ENCODE assay signal across 10 mouse cellular contexts in the genomic region with DNA sequence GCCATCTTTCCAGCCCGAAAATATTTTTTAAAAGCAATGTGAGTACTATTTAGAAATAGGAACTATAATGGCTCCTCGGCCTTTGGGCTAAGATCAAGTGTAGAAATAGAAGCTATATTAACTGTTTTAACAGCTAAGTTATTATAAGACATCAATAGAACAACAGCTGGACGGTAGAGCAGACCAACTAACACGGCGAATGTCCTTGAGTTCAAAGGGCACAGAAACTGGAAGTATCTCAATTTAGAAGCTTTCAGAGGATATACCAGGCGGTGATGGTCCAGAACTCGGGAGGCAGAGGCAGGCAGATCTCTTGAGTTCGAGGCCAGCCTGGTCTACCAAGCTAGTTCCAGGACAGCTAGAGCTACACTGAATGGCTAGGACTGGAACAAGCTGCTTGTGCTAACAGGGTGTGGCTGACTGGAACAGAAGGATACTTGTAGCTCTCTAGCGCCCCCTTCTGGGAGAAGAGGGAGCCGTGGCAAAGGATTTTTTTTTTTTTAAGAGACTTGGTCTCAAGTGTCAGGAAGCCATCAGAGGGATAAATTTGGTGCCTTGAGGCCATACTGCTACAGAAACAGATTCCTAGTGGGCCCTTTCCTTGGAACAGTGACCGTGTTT. TPM values are rescaled to one million over a fixed set of nuclear protein-coding genes. Genes with fewer than 3 reads are reported as not detected.
A peak's percentile ranks its signal among the peaks of the same experiment; 100 is the strongest.
DNase-seq lines count a peak whose midpoint lies in the region; ATAC-seq and TF ChIP-seq lines count a peak whose summit lies in the region.
"Had no signal": no experiment of that assay in that cellular context is flagged by ENCODE, and none has a peak within 500 bp of the region (broad histone marks: within the 10 kb centered on the region; RNA-seq: fewer than 3 reads in every experiment).

No protein-coding gene starts in this region.

- peak; percentile 71 for DNase-seq in intestine, embryonic 14.5 days (ENCODE audit: low spot score)
- peak; percentile 87 for DNase-seq in adipocyte (ENCODE audit: low spot score)
- peak; percentile 67 for DNase-seq in embryo, embryonic 10 days (ENCODE audit: low spot score)
- DNase-seq in heart, postnatal 0 days (ENCODE audit: low spot score): peak; percentile 49
- DNase-seq in left cerebral cortex, adult 2 months (ENCODE audit: extremely low spot score in 1 of 2, low spot score in 2 of 2): peak; percentile 61 to 69
- DNase-seq in spleen, postnatal 36 days (ENCODE audit: low spot score in 2 of 2): peak; percentile 79 to 86

- TF ChIP-seq CTCF in heart, postnatal 0 days (IDR thresholded peaks at IDR 0.05; ENCODE audit: low read depth): peak; percentile 69
- TF ChIP-seq CTCF in left cerebral cortex, adult 2 months (IDR thresholded peaks at IDR 0.05): peak; percentile 84

- WGBS in intestine, embryonic 14.5 days: 75% methylated on average over 11 of the region's 11 CpGs
- 72% methylated on average over 11 of the region's 11 CpGs for WGBS in intestine, embryonic 15.5 days
- WGBS in heart, postnatal 0 days: 75% methylated on average over 11 of the region's 11 CpGs

- H3K9ac ChIP-seq in intestine, embryonic 14.5 days (ENCODE audit: low read length): no peak overlapping the region
- no peak overlapping the region for H3K9ac ChIP-seq in intestine, embryonic 15.5 days
- no peak overlapping the region for H3K9ac ChIP-seq in heart, postnatal 0 days (replicated peaks; ENCODE audit: low read depth, low read length)
- H3K9ac ChIP-seq: embryonic facial prominence, embryonic 12.5 days; neural tube, embryonic 13.5 days had no signal

- no peak for ATAC-seq in intestine, embryonic 14.5 days (replicated peaks; ENCODE audit: low FRiP score, low TSS enrichment, low read depth)
- no peak for ATAC-seq in intestine, embryonic 15.5 days
- ATAC-seq in heart, postnatal 0 days (ENCODE audit: insufficient read depth, low read depth): no peak
- peak; percentile 63 for ATAC-seq in megakaryocyte progenitor cell, adult 5-6 weeks (replicated peaks; ENCODE audit: poor library complexity)

- no peaks in the 10 kb centered on the region for H3K4me1 ChIP-seq in intestine, embryonic 14.5 days (replicated peaks; ENCODE audit: control insufficient read depth, insufficient read depth, low read length)
- no peaks in the 10 kb centered on the region for H3K4me1 ChIP-seq in intestine, embryonic 15.5 days (replicated peaks)
- no peaks in the 10 kb centered on the region for H3K4me1 ChIP-seq in heart, postnatal 0 days (ENCODE audit: control insufficient read depth, insufficient read depth)
- H3K4me1 ChIP-seq: embryonic facial prominence, embryonic 12.5 days had no signal

- no peak overlapping the region for H3K27ac ChIP-seq in intestine, embryonic 14.5 days (ENCODE audit: low read depth)
- no peak overlapping the region for H3K27ac ChIP-seq in intestine, embryonic 15.5 days
- no peak overlapping the region for H3K27ac ChIP-seq in heart, postnatal 0 days (ENCODE audit: low read depth)
- H3K27ac ChIP-seq in left cerebral cortex, adult 2 months: no peak overlapping the region
- H3K27ac ChIP-seq: embryonic facial prominence, embryonic 12.5 days; neural tube, embryonic 13.5 days had no signal

- H3K4me2 ChIP-seq in intestine, embryonic 14.5 days (ENCODE audit: low read length): no peak overlapping the region
- no peak overlapping the region for H3K4me2 ChIP-seq in intestine, embryonic 15.5 days (replicated peaks)
- H3K4me2 ChIP-seq in heart, postnatal 0 days (ENCODE audit: low read depth, low read length): no peak overlapping the region
- H3K4me2 ChIP-seq: embryonic facial prominence, embryonic 12.5 days; neural tube, embryonic 13.5 days had no signal

- H3K4me3 ChIP-seq in intestine, embryonic 14.5 days (ENCODE audit: low read depth, low read length): no peak overlapping the region
- no peak overlapping the region for H3K4me3 ChIP-seq in intestine, embryonic 15.5 days (replicated peaks)
- H3K4me3 ChIP-seq in heart, postnatal 0 days (ENCODE audit: low read depth, low read length): no peak overlapping the region
- no peak overlapping the region for H3K4me3 ChIP-seq in left cerebral cortex, adult 2 months
- H3K4me3 ChIP-seq: embryonic facial prominence, embryonic 12.5 days; neural tube, embryonic 13.5 days had no signal

- peaks cover 24% of the 10 kb centered on the region for H3K36me3 ChIP-seq in intestine, embryonic 14.5 days (ENCODE audit: control insufficient read depth, insufficient read depth, low read length)
- H3K36me3 ChIP-seq in intestine, embryonic 15.5 days: peaks cover 8% of the 10 kb centered on the region; the same call in 1 of the 2 replicates
- H3K36me3 ChIP-seq in heart, postnatal 0 days (replicated peaks; ENCODE audit: control insufficient read depth, insufficient read depth, low read length): peaks cover 28% of the 10 kb centered on the region

- H3K27me3 ChIP-seq in intestine, embryonic 14.5 days (replicated peaks; ENCODE audit: control insufficient read depth, insufficient read depth, low read length): no peaks in the 10 kb centered on the region
- no peaks in the 10 kb centered on the region for H3K27me3 ChIP-seq in intestine, embryonic 15.5 days (replicated peaks)
- H3K27me3 ChIP-seq in heart, postnatal 0 days (ENCODE audit: control insufficient read depth, insufficient read depth, low read length): no peaks in the 10 kb centered on the region
- H3K27me3 ChIP-seq: embryonic facial prominence, embryonic 12.5 days; neural tube, embryonic 13.5 days had no signal

- TF ChIP-seq EP300 in heart, postnatal 0 days (IDR thresholded peaks at IDR 0.05; ENCODE audit: low read depth): no peak

- no peaks in the 10 kb centered on the region for H3K9me3 ChIP-seq in intestine, embryonic 14.5 days (ENCODE audit: control insufficient read depth, low read length)
- H3K9me3 ChIP-seq in intestine, embryonic 15.5 days: no peaks in the 10 kb centered on the region
- no peaks in the 10 kb centered on the region for H3K9me3 ChIP-seq in heart, postnatal 0 days (replicated peaks; ENCODE audit: control insufficient read depth, low read length)
- H3K9me3 ChIP-seq: embryonic facial prominence, embryonic 12.5 days; neural tube, embryonic 13.5 days had no signal

- intact Hi-C loops in left cerebral cortex, adult 2 months (cut with DNase I): loop anchor here (2.0 to 5.0 kb wide), 2 partner anchors 43 to 176 kb away; a partner anchor contains a TSS

RNA-seq across cellular contexts. Expression of a gene that starts 39.9 kb away (rescaled TPM):
- polyA plus RNA-seq in intestine, embryonic 14.5 days (2014; fragmentation: Nextera tagmentation; extraction: Ambion mirVana): 0.26 and 0.38 TPM in 2 replicates
- polyA plus RNA-seq in intestine, embryonic 15.5 days (2015; fragmentation: Nextera tagmentation; extraction: Ambion mirVana): 1.1 and 1.2 TPM in 2 replicates
- not detected in 2 replicates for total RNA-seq in heart, postnatal 0 days (2014; rRNA removed; ENCODE audit: low replicate concordance)
- 0.08 and 0.26 TPM in 2 replicates for polyA plus RNA-seq in heart, postnatal 0 days (2015; fragmentation: Nextera tagmentation; extraction: Ambion mirVana)
- total RNA-seq in left cerebral cortex, adult 2 months (2021): not detected
- total RNA-seq in megakaryocyte progenitor cell, adult 5-6 weeks (2015): 21.6 and 34.9 TPM in 2 replicates
- total RNA-seq in megakaryocyte progenitor cell, adult 5-6 weeks (2017): 22.0 and 22.2 TPM in 2 replicates
- polyA plus RNA-seq: neural tube, embryonic 13.5 days had no signal

Comparison
In these comparisons a context has a peak if more than half of its experiments do, and no peak if none do; other contexts are left out.
1. RNA of a gene that starts 39.9 kb away (total RNA-seq): 21.6 to 34.9 TPM in megakaryocyte progenitor cell, adult 5-6 weeks; not detected in left cerebral cortex, adult 2 months and not detected in heart, postnatal 0 days; every median in the first group is over 10 times any median in the second.
2. Peak in every context shown above with its lines, with median percentiles within 50 percentile points of each other: DNase-seq.